Mouse (Mus musculus) large intestine, adult 2 months (tissue): ENCODE data around the gene Ggct. TPM values are rescaled to one million over a fixed set of nuclear protein-coding genes. Genes with fewer than 3 reads are reported as not detected.
"Not testable (repeated sequence)": the region's sequence is repeated elsewhere in the genome, so short reads cannot be mapped to it uniquely, and the experiment has no call there.

Experiments
- DNase-seq: peaks from one replicate; pipeline ENCODE4 v3.0.0-alpha.2; 2012; ENCODE audit warnings: low read depth, low spot score
- WGBS: fragments of 180-500 bp; shearing (Covaris S2); methylation state at CpG from one replicate; pipeline ENCODE4 v1.1.7; 2018; 5-methylcytosine and 5-hydroxymethylcytosine counted together
- polyA plus RNA-seq: library from polyadenylated mRNA; depleted of rRNA; stranded (reverse); fragments of >200 nt; gene quantifications from 2 replicates; pipeline ENCODE4 v1.2.3, GENCODE M21; 2012

Ggct gene
- polyA plus RNA-seq, 1 experiment = 1.7 TPM

GRCm38 (mm10) chr6:54956425-54956824 is 36.3 kb downstream of the Ggct start:
- DNase-seq = no peak
- WGBS = 18% methylated on average over 1 of the region's 1 CpGs

GRCm38 (mm10) chr6:54955949-54956348 is 36.8 kb downstream of the Ggct start:
- no peak for DNase-seq

GRCm38 (mm10) chr6:54954659-54955414 is 37.9 kb downstream of the Ggct start:
- no peak for DNase-seq
- 20% methylated on average over 10 of the region's 10 CpGs for WGBS

- DNase-seq = not testable (repeated sequence)
- 89% methylated on average over 4 of the region's 4 CpGs for WGBS
Observed at GRCm38 (mm10) chr6:54953399-54953798, 39.4 kb downstream of the Ggct start.

- WGBS = 89% methylated on average over 3 of the region's 3 CpGs
- DNase-seq = no peak
Observed at GRCm38 (mm10) chr6:54952542-54952941, 40.2 kb downstream of the Ggct start.

DNA sequence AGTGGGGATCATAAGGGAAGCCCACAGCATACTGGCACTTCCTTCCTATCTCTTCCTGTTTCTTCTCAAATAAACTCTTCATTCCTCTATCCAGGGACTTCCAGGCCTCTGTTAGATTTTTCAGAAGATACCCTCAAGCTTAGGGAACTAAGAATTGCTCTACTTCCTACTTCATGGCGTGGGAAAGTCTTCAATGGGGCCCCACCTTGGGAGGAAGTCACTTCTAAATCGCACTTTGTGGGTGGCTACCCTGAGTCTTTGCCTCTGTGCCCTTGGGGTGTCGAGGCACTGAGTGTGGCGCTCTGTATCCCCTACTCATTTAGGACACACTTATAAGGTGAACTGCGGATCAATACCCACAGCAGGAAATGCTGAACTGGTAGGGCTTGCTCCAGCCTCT is 44.1 kb downstream of the Ggct start:
- WGBS = 82% methylated on average over 5 of the region's 5 CpGs

DNA sequence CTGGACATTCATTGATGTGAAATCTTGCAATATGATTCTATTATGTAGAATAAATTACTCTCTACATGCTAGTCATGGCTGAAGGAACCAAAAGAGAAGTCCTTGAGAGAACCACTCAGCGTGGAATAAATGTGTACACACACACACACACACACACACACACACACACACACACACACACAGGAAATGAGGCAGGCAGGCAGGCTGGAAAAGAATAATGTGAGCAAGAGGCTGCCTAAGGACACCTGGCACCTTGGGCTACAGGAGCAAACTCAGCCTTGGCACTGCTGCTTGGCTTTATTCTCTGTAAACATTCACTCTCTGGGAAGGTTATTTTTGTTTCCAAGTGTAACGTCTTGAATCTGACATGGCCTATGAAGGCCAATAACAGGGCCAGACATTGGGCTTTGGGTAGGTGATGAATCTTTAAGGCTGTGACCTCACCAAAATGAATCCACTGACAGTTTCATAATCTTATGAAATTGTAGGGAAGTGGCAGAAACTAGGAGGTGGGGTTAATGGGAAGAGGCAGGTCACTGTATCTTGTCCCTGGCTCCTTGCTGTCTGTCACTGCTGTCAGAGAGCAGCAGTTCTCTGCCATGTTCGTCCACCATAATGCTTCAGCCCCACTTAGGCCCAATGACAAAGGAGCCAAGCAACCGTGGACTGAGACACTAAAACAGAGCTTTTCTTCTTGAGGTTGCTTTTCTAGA is 46.4 kb downstream of the Ggct start:
- WGBS = 44% methylated on average over 4 of the region's 4 CpGs
- no peak for DNase-seq

More for the DNA sequence above, 44.1 kb downstream of the Ggct start:
- no peak for DNase-seq

DNA sequence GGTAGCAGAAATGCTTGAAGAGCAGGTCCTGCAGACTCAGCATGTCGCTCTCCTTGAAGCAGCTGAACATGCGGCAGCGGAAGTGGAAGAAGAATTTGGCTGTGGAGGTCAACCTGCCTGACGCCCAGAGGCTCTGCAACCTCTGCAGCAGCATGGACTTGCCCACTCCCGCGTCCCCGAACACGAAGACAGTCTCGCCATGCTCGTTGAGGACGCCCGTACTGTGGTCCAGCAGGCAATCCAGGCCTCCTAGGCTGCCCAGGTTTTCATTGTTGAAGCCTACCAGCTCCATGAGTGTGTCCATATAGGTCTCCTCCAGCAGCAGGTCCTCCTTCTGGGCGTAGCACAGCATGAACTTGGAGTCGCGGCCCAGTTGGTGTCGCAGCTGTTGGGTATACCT is 48.2 kb downstream of the Ggct start:
- DNase-seq = no peak

DNA sequence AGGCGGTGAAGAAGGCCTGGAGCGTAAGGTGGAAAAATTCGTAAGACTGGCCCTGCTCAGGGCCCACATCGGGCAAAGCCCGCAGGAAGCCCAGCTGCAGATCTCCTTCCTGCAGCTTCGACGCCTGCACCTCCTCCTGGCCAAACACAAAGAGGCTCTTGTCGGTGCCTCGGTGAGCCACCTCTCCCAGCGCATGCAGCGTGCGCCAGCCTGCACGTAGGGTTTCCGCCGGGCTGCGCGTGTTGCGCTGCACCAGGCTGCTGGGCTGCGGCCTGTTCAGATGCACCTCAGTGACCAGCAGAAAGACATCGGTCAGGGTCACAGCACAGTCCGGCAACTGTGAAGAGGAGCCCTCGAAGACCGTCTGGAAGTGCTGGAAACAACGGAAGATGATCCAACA is 49.0 kb downstream of the Ggct start:
- WGBS = 87% methylated on average over 24 of the region's 24 CpGs

More for the DNA sequence above, 48.2 kb downstream of the Ggct start:
- WGBS = 94% methylated on average over 16 of the region's 16 CpGs

GRCm38 (mm10) chr6:54943292-54943691 is 49.5 kb downstream of the Ggct start:
- DNase-seq = no peak

More for the DNA sequence above, 49.0 kb downstream of the Ggct start:
- DNase-seq = no peak

DNA sequence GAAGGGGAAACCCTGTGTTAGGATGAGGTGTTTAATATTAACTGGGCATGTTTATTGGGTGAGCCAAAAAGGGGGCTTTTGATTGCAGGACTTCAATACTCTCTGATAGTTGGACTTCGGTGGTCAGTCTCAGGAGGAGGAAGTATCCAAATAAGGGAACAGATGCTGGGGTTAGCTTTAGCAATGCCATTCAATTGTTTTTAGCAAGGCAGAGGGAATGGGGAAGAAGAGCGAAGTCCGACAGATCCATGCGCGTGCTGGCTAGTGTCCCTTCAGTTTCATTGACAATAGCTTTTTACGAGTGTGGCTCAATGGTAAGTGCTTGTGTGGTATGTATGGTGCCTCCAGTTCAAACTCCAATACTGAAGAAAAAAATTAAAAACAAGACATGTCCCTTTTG is 51.6 kb downstream of the Ggct start:
- WGBS = 76% methylated on average over 6 of the region's 6 CpGs
- no peak for DNase-seq

More at GRCm38 (mm10) chr6:54943292-54943691, 49.5 kb downstream of the Ggct start:
- 83% methylated on average over 16 of the region's 16 CpGs for WGBS

DNA sequence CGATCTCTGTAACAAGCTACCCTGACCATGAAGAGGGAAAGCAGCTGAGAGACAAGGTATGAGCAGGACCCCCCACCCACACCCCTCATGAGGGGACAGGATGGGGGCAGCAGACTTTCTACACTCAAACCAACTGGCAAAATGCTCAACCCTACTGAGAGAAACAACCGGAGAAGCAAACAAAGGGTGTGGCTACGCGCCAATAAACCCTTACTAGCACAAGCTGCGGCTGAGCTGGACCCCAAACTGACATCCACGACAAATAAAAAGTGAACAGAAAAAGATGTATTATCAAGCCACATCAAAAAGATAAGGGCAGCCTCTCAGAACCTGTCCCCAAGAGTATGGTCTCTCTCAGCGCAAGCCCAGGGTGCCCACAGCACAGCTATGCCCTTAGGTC is 52.6 kb downstream of the Ggct start:
- 34% methylated on average over 7 of the region's 7 CpGs for WGBS
- no peak for DNase-seq

- 33% methylated on average over 4 of the region's 4 CpGs for WGBS
- DNase-seq = no peak
Observed at GRCm38 (mm10) chr6:54939631-54940030, 53.1 kb downstream of the Ggct start.

- DNase-seq = no peak
- 86% methylated on average over 2 of the region's 2 CpGs for WGBS
Observed at GRCm38 (mm10) chr6:54936496-54936895, 56.3 kb downstream of the Ggct start.

DNA sequence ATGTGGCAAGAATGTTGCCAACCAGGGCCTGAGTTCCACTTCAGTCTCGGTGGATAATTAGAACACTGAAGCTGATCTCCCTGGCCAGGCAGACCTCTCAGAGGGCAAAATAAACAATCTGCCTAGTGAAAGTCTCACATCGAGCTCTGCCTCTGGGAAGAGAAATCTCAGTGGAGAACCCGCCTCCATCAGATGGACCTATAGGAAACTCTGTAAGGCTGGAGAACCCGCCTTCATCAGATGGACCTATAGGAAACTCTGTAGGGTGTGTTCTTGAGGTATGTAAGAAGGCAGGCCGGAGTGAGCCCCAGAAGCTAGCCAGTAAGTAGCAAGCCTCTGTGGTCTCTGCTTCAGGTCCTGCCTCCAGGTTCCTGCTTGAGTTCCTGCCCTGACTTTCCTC is 57.8 kb downstream of the Ggct start:
- 77% methylated on average over 5 of the region's 5 CpGs for WGBS
- DNase-seq = no peak

DNA sequence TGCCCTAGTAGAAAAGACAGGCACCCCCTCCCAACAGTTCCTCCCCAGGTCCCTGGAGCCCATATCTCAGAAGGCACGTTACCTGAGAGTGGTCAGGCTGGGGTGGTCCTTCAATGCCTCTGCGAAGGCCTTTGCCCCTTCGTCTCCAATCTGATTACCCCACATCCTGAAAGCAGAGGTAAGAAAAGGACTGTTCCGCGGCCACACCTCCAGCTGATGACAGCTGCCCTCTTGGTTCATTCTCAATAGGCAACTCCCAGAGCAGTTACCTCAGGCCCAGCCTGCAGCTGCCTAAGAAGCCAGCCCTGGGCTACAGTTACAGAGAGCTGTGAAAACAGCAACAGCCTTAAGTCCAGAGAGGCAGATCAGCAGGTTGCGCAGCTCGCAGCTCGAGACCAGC is 58.4 kb downstream of the Ggct start:
- 89% methylated on average over 8 of the region's 8 CpGs for WGBS
- DNase-seq = no peak

GRCm38 (mm10) chr6:54933866-54934265 is 58.9 kb downstream of the Ggct start:
- WGBS = 86% methylated on average over 3 of the region's 3 CpGs
- DNase-seq = no peak

GRCm38 (mm10) chr6:54933216-54933615 is 59.5 kb downstream of the Ggct start:
- DNase-seq = no peak
- WGBS = 83% methylated on average over 5 of the region's 5 CpGs
